Mouse (Mus musculus) cerebellum, postnatal 36 days (tissue): ENCODE measurements around the gene Gm10031.
A peak's percentile ranks its signal among the peaks of the same experiment; 100 is the strongest.

Source experiments
- DNase-seq, 2 experiments: peaks; one replicate each; pipeline ENCODE4 v3.0.0; 2021 to 2022; ENCODE audit warnings: mixed read lengths in 2 of 2

Gene Gm10031

GRCm38 (mm10) chr1:156558024-156558930 is 34.5 kb downstream of the Gm10031 start, which contains the start of gene Abl2:
TSS of gene Abl2 (plus strand) at chr1:156558786.
- DNase-seq, result peak; percentile 83 to 88

- DNase-seq, result peak; percentile 55 to 64
These were observed 35.3 kb downstream of the Gm10031 start for GRCm38 (mm10) chr1:156558950-156559640.

- DNase-seq, result no peak
These were observed 35.8 kb downstream of the Gm10031 start for GRCm38 (mm10) chr1:156559641-156560020.

GRCm38 (mm10) chr1:156560500-156560899 is 36.7 kb downstream of the Gm10031 start:
- DNase-seq, result no peak

GRCm38 (mm10) chr1:156565328-156565727 is 41.5 kb downstream of the Gm10031 start:
- no peak for DNase-seq

- DNase-seq, result peak; percentile 20 to 22
These were observed 42.3 kb downstream of the Gm10031 start for GRCm38 (mm10) chr1:156566132-156566531.

- no peak for DNase-seq
These were observed 45.8 kb downstream of the Gm10031 start for GRCm38 (mm10) chr1:156569615-156570014.

GRCm38 (mm10) chr1:156572952-156573351 is 49.1 kb downstream of the Gm10031 start:
- no peak for DNase-seq
